Mouse (Mus musculus) heart, postnatal 36 days (tissue): ENCODE data around the gene Carmil2. TPM values are rescaled to one million over a fixed set of nuclear protein-coding genes. Genes with fewer than 3 reads are reported as not detected.

Experiments used
- DNase-seq, 2 experiments: peaks; one replicate each; pipeline ENCODE4 v3.0.0; 2021 to 2022
- intact Hi-C: fragments of 180-260 bp; cut with DNase I; formaldehyde crosslinking; loops from one replicate; pipeline ENCODE4 v1.15.1; 2025
- total RNA-seq, 2 experiments: library from RNA; stranded (reverse); gene quantifications; 2 replicates each; pipeline ENCODE4 v1.2.3; 2021

Carmil2 gene
- total RNA-seq, 2 experiments from 2014 or later: 0.27 to 0.31 TPM

DNA sequence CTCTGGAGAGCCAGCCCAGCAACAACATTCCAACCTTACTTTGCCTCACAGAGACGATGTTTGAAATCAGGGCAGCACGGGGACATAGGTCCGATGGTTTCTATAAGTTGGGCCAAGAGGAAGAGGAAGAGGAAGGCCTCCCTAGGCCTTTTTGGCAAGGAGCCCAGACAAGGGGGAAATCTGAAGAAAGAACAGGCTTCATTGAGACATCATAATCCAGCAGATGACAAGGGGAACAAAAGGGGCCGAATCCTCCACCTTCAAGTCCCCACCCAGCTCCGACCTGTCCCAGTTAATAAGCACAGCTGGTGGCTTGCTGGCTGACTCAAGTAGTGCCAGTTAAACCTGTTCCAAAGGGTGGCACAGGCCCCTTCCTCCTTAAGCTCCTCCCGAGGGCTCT lies 29.0 kb downstream of the Carmil2 start:
- intact Hi-C loops: loop anchor here (2.0 kb wide), 3 partner anchors 44 to 116 kb away; partner anchors contain the start of gene Gfod2
- DNase-seq: no peak

DNA sequence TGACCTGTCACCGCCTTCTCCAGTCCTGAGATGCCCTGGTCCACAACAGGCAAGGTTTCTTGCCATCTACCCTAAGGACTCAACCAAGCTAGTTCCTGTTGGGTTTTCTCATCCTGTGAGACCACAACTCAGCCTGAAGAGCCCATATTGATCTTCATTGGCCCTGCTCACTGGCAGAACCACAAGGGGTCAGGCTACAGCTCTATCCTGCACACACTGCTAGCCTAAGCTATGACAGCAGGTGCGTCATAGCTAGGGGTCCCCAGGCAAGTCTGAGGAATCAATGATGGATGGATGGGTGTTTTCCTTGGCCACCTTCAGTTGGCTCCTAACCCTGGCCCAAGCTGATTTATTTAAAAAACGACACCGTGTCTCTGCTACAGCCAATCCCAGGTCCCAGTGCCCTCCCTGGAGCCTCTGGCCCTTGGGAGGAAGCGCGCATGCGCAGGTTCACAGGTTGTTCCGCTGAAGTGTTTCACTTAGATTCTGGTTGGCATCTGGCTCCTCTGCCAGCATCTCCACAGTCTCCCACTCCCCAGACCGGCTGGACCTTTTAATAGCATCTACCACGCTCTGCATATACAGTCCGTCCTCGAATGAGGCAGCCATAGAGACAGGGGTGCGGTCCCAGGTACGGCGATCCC lies 30.4 kb downstream of the Carmil2 start:
- DNase-seq: no peak
- intact Hi-C loops: no loop called here

DNA sequence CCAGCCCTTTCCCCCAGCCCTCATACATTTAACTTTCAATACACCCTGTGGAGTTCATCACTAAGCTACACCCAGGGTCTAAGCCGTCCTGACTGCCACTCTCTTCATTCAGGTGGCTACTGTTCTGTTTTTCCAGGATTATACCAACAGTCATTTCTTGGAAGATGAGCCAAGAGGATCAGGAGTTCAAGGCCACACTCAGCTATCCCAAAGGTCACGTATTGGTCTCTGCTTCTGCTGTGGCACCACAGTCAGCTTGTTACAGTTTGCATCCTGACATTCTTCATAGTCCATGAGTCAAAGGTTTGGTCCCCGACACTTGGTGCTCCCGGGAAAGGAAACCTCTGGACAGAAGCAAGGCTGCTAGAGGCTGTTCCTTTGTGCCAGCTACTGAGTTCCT lies 33.6 kb downstream of the Carmil2 start:
- intact Hi-C loops: no loop called here
- DNase-seq: no peak

DNA sequence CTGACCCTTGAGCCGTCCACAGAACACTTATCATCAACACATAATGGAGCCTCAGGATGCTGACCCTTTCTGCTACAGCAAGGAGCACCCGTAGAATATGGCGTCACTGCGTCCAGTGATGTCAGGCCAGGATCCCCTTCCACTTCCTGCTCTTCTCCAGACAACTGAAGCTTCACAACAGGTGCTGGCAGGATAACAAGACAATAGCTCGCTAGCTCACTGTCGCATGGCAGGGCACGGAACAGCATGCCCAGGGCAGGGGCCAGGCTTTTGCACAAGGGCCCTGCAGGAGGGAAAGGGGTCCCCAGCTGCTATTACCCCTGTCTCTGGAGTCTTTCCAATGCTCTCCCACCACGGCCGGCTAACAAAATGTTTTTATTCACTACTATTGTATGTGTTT lies 36.8 kb downstream of the Carmil2 start:
- intact Hi-C loops: no loop called here
- DNase-seq: no peak

DNA sequence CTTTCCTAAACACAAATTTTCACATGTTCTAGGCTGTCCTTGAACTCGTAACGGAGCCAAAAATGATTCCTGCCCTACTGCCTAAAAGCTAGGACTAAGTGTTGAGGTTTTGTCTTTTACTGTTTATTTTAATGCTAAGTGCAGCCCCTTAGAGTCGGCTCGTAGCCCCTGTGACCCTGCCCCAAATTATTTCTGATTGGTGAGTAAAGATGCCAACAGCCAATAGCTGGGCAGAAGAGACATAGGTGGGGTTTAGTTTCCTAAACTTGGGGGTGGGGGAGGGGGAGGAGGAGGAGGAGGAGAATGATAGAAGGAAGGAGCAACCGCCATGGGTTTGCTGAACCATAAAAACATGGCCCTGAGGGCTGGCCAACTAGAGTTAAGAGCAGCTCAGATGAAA lies 39.7 kb downstream of the Carmil2 start:
- DNase-seq: no peak
- intact Hi-C loops: no loop called here

DNA sequence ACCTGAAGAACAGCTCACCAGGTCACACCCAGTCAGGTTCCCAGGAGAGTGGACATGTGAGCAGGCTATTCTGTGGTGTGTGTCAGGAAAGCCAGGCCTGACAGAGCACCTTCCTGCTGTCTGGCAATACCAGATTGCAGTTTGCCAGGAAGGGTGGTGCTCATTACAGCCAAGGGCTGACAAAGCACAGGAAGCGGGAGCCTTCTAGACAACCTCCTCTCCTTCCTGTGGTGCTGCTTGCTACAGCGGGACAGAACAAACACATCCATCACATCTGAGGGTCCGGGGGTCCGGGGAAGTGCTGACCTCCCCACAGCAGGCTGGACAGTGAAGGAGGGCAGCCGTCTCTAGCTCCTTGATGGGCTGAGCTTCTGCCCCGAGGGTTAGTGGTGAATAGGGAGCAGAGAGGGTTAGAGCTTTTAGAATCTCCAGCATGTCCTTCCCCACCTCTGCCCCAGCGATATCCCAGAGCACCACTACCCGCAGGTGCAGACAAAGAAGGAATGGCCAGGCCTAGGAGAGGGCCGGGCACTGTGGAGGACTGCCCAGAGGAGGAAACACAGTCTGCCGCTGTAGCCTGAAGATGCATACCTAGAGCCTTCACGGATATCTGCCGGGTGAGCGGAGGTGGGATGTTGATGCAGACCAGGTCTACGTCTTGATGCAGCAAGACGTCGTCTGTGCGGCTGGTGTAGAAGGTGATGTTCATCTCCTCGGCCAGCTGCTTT lies 41.5 kb downstream of the Carmil2 start:
- intact Hi-C loops: no loop called here
- peak; percentile 53 to 58 for DNase-seq

DNA sequence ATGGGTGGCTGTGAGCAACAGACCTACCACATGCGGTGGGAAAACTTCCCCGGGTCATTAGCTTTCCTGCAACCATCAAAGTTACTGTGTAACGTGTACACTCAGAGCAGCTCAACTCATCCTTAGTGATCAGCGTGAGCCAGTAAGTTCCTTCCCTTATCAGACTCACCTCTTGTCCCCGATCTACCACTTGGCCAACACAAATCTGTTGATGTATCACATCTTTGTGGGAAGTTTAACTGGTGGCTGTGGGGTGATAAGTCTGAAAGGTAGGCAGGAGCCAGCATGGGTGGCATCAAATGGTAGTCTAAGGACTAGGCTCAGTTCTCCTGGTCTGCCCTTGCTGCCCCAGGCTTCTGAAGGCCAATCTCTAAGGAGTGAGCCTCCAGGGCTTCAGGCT lies 46.1 kb downstream of the Carmil2 start:
- DNase-seq: no peak
- intact Hi-C loops: no loop called here

DNA sequence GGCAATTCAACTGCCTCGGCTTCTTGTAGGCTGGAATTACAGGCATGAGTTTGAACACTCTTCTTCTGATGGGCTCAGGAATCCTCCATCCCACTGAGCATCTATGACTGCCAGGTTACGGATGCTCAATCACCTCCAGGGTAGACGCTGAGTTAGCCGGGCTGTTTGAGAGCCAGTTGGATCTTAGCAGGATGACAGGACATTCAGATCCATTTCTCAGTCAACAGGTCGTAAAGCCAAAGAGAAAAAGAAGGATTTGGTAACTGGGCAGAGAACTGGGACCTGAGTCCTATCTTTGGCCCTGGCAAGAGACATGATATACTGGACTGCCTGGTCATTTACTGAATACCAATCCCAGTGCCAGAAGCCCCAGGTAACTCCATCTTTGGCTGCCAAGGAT lies 53.1 kb downstream of the Carmil2 start:
- no peak for DNase-seq

DNA sequence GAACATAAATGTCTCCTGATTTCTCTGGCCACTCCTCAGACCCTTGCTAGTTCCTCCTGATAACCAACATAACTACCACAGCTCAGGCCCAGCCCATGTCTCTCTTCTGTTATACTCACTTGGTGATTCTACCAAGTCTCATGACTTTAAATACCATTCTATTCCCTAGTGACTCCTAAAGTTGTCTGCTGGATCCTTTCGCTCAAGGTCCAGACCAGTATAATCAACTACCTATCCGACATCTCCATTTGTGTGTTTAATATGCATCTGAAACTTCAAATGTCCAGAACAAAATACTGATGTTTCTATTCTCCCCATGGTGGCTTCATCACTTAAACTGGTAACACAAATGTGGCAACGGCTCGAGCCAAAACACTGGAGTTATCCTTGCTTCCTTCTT lies 57.2 kb downstream of the Carmil2 start:
- intact Hi-C loops: no loop called here
- no peak for DNase-seq

More for the DNA sequence above, 53.1 kb downstream of the Carmil2 start:
- intact Hi-C loops: no loop called here

Other genes with a start within 250 kb of the Carmil2 start
- 10 to 100 TPM; 43.3 to 45.7 TPM for gene Tppp3, start 214.7 kb upstream of the Carmil2 start, total RNA-seq
- gene Zdhhc1, start 189.4 kb upstream of the Carmil2 start, total RNA-seq: 10 to 100 TPM; 14.5 to 14.9 TPM
- gene Hsd11b2, start 167.5 kb upstream of the Carmil2 start, total RNA-seq: not detected
- gene Atp6v0d1, start 120.2 kb upstream of the Carmil2 start, total RNA-seq: 10 to 100 TPM; 51.7 to 53.4 TPM
- gene Ripor1, start 81.0 kb upstream of the Carmil2 start, total RNA-seq: 10 to 100 TPM; 53.0 to 53.8 TPM
- 10 to 100 TPM; 40.0 to 43.0 TPM for gene Ctcf, start 49.7 kb upstream of the Carmil2 start, total RNA-seq
- not detected for gene Agrp, start 48.9 kb upstream of the Carmil2 start, total RNA-seq
- 10 to 100 TPM; 11.7 to 12.3 TPM for gene Acd, start 14.8 kb downstream of the Carmil2 start, total RNA-seq
- gene Pard6a, start 14.9 kb downstream of the Carmil2 start, total RNA-seq: 1 to 10 TPM; 7.7 to 8.5 TPM
- gene 4933405L10Rik, start 21.4 kb downstream of the Carmil2 start, total RNA-seq: not detected
- gene Enkd1, start 21.9 kb downstream of the Carmil2 start, total RNA-seq: 1 to 10 TPM; 1.3 to 2.2 TPM
- gene Gfod2, start 72.4 kb downstream of the Carmil2 start, total RNA-seq: 1 to 10 TPM; 4.0 to 4.1 TPM
- gene Ranbp10, start 141.1 kb downstream of the Carmil2 start, total RNA-seq: 10 to 100 TPM; 19.8 TPM
- not detected for gene Tsnaxip1, start 141.5 kb downstream of the Carmil2 start, total RNA-seq
- 1 to 10 TPM; 2.0 to 2.6 TPM for gene Cenpt, start 167.0 kb downstream of the Carmil2 start, total RNA-seq
- 10 to 100 TPM; 26.5 to 28.3 TPM for gene Thap11, start 168.9 kb downstream of the Carmil2 start, total RNA-seq
- gene Nutf2, start 174.3 kb downstream of the Carmil2 start, total RNA-seq: 10 to 100 TPM; 33.0 to 42.4 TPM
- 10 to 100 TPM; 24.2 to 26.3 TPM for gene Edc4, start 194.6 kb downstream of the Carmil2 start, total RNA-seq
- gene Nrn1l, start 207.3 kb downstream of the Carmil2 start, total RNA-seq: 1 to 10 TPM in 1 of 2 experiments, under 1 TPM in 1; 0.49 to 1.1 TPM
- 10 to 100 TPM; 15.1 to 17.2 TPM for gene Pskh1, start 214.2 kb downstream of the Carmil2 start, total RNA-seq
- under 1 TPM in 1 of 2 experiments, not detected in 1; 0.43 TPM for gene Ctrl, start 247.6 kb downstream of the Carmil2 start, total RNA-seq